Mouse (Mus musculus): ENCODE measurements around the gene Ccdc33.

GRCm38 (mm10) chr9:58160315-58160714, 41.7 kb upstream of the Ccdc33 start:
- TF ChIP-seq POLR2A (IDR thresholded peaks at IDR 0.05; ENCODE audit: insufficient read depth, low read depth, low read length) (no peak), EP300 (IDR thresholded peaks at IDR 0.05; ENCODE audit: insufficient read depth, low read depth, low read length) (no peak)

All from heart, adult 2 months (tissue).